Mouse (Mus musculus): ENCODE results near the gene Gm49711. TPM values are rescaled to one million over a fixed set of nuclear protein-coding genes. Genes with fewer than 3 reads are reported as not detected.
"Not testable (repeated sequence)": the region's sequence is repeated elsewhere in the genome, so short reads cannot be mapped to it uniquely, and the experiment has no call there.

The Gm49711 gene
- polyA plus RNA-seq, 1 experiment from 2014 or later = not detected

DNA sequence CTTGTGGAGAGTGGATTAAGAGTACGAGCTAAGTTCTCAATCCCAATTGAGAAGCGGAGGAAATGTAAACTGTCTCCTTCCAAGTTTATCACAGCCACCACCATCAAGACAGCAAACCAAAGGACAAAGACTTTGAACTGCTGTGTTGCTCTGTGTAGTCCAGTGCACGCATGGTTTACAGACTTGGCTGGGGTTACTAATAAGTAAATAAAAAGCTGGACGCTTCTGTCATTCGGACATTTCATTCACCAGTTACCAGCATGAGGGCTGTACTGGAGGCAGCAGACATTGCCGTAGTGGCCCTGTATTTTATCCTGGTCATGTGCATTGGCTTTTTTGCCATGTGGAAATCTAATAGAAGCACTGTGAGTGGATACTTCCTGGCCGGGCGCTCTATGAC, 18.7 kb downstream of the Gm49711 start:
- Histone ChIP-seq H3K4me2 (no peak overlapping the region), H3K27me3 (replicated peaks) (no peaks in the 10 kb centered on the region), H3K9me3 (replicated peaks) (no peaks in the 10 kb centered on the region), H3K36me3 (peaks cover 33% of the 10 kb centered on the region), H3K9ac (no peak overlapping the region), H3K27ac (no peak overlapping the region), H3K4me3 (no peak overlapping the region), H3K4me1 (no peaks in the 10 kb centered on the region)
- ATAC-seq = no peak
- 87% methylated on average over 8 of the region's 8 CpGs for WGBS (ENCODE audit: insufficient replicate concordance)

DNA sequence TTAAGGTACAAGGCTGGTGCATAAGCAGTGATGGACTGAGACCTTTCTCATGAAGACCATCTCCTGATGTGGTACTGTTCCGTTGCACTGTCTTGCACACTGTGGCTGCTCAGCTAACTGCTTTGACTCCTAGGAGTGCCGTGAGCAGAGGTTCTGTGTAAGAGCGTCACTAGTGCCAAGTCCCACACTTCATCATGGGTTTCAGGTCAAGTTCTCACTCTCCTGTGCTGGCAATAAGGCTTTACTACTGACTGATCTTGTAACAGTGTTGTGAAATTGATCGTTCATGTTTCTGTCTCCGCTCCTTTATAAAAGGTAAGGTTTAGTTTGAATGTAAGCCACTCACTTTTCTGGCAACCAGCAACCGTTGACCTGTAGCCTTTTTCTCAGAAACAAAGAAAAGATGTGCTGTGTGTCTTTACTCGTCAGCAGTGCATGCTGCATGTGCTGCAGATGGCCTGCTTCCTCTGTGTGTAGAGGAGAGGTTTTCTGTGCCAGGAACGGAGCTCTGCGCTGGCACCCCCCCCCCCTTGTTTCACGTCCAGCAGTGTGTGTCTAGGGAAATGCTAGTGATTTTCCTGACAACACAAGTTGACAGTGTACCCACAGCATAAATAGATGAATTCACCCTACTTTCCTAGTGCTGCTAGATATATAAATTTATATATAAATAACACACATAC, 25.8 kb downstream of the Gm49711 start:
- Histone ChIP-seq H3K4me3 (no peak overlapping the region), H3K9ac (no peak overlapping the region), H3K4me2 (no peak overlapping the region), H3K36me3 (peaks cover 11% of the 10 kb centered on the region), H3K27ac (no peak overlapping the region), H3K4me1 (no peaks in the 10 kb centered on the region), H3K9me3 (replicated peaks) (no peaks in the 10 kb centered on the region), H3K27me3 (replicated peaks) (no peaks in the 10 kb centered on the region)
- WGBS (ENCODE audit: insufficient replicate concordance) = 79% methylated on average over 10 of the region's 10 CpGs
- ATAC-seq = no peak

DNA sequence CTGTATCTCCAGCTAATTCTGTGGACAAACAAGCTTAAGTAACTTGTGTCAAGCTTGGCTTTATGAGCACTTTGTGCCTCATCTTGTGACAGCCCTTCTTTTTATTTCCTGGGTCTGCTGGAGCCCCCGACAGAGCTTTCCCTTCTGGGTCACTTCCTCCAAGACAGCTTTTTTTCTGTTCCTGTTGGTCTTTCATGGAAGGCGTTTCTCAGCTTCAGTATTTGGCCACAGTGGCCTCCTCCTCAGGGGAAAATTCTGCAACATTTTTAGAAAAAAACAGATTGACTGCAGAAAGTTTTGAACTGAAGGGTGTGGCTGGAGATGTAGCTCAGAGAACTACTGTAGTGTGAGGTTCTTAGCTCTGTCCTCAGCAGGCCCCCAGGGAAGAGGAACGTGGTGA, 31.1 kb downstream of the Gm49711 start:
- H3K9me3 ChIP-seq (replicated peaks) = no peaks in the 10 kb centered on the region

DNA sequence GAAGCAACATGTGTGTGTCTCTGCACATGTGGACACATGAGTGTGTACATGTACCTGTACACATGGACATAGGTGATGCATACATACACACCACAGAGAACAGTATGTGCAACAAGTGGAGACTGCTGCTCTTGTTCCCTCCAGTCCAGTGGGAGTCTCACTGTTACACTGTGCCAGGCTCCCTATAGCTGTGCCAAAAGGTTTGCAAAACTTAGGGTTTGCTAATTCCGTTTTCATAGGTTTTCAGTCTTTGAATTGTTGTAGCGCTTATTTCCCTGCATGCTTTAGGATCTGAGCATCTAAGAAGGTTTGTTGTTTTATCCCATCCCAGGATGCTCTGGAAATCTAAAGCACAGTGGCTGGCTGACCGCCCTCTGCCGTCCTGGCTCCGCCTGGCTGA, 33.8 kb downstream of the Gm49711 start:
- no peak for ATAC-seq
- no peak overlapping the region for H3K4me2 ChIP-seq

More for the DNA sequence above, 31.1 kb downstream of the Gm49711 start:
- WGBS (ENCODE audit: insufficient replicate concordance) = 42% methylated on average over 3 of the region's 3 CpGs
- Histone ChIP-seq H3K9ac (no peak overlapping the region), H3K4me3 (no peak overlapping the region), H3K4me2 (no peak overlapping the region), H3K27me3 (replicated peaks) (no peaks in the 10 kb centered on the region), H3K4me1 (no peaks in the 10 kb centered on the region; the same call in 1 of the 2 replicates), H3K27ac (no peak overlapping the region), H3K36me3 (no peaks in the 10 kb centered on the region)
- ATAC-seq = no peak

DNA sequence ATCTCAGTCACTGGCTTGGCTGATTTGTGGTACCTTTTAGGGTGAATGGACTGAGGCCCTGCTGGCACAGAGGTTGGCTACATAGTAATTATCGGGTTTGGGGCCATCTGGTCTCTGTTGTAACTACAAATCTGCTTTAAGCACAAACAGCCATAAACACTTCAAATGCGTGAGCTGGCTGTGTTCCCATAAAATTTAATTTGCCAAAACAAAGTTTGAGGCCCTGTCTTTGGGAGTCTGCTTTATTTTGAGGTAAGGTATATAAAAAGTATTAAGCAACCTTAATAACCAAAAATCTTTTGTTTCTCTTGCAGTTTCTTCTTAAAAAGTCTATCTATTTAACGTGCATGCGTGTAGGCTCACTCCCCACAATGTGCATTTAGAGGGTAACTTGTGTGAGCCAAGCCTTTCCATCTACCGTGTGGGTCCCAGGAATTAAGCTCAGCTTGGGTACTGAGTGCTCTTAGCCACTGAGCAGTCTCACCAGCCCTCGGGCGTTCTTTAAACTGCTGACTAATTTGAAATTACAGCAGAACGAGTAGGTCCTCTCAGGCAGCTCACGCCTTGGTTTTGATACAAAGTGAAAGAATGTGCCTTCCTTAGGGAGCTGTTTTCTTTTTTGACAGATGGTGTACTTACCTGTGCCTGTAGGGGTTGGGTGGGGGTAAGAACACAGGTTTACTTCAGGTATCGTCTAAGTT, 40.4 kb downstream of the Gm49711 start:
- Histone ChIP-seq H3K9me3 (replicated peaks) (no peaks in the 10 kb centered on the region), H3K4me1 (no peaks in the 10 kb centered on the region), H3K9ac (no peak overlapping the region), H3K36me3 (peaks cover 21% of the 10 kb centered on the region), H3K27me3 (replicated peaks) (no peaks in the 10 kb centered on the region), H3K4me2 (no peak overlapping the region), H3K4me3 (no peak overlapping the region), H3K27ac (no peak overlapping the region)
- 75% methylated on average over 10 of the region's 10 CpGs for WGBS (ENCODE audit: insufficient replicate concordance)
- no peak for ATAC-seq

More for the DNA sequence above, 33.8 kb downstream of the Gm49711 start:
- 80% methylated on average over 5 of the region's 5 CpGs for WGBS (ENCODE audit: insufficient replicate concordance)
- Histone ChIP-seq H3K4me1 (no peaks in the 10 kb centered on the region; the same call in 1 of the 2 replicates), H3K27ac (no peak overlapping the region), H3K4me3 (no peak overlapping the region), H3K9ac (no peak overlapping the region), H3K27me3 (replicated peaks) (no peaks in the 10 kb centered on the region), H3K36me3 (no peaks in the 10 kb centered on the region; the same call in 1 of the 2 replicates), H3K9me3 (replicated peaks) (no peaks in the 10 kb centered on the region)

DNA sequence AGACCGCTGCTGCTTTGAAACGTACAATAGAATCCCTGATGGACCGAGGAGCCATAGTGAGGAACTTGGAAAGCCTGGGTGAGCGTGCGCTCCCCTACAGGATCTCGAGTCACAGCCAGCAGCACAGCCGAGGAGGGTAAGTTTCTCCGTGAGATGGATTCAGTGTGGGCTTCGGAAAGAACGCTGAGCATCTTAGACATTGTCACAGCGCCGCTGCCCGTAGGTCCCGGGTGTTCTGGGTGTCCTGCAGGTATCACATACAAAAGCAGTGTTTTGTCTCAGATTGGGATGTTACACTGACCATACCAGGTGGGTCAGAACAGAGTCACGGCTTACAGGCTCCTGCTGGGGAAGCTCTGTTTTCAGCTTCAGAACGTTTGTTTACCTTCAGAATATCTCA, 41.5 kb downstream of the Gm49711 start:
- Histone ChIP-seq H3K4me2 (no peak overlapping the region), H3K4me1 (no peaks in the 10 kb centered on the region), H3K36me3 (peaks cover 21% of the 10 kb centered on the region), H3K27ac (no peak overlapping the region), H3K27me3 (replicated peaks) (no peaks in the 10 kb centered on the region), H3K9me3 (replicated peaks) (no peaks in the 10 kb centered on the region), H3K9ac (no peak overlapping the region), H3K4me3 (no peak overlapping the region)
- ATAC-seq = no peak
- WGBS (ENCODE audit: insufficient replicate concordance) = 79% methylated on average over 16 of the region's 16 CpGs

DNA sequence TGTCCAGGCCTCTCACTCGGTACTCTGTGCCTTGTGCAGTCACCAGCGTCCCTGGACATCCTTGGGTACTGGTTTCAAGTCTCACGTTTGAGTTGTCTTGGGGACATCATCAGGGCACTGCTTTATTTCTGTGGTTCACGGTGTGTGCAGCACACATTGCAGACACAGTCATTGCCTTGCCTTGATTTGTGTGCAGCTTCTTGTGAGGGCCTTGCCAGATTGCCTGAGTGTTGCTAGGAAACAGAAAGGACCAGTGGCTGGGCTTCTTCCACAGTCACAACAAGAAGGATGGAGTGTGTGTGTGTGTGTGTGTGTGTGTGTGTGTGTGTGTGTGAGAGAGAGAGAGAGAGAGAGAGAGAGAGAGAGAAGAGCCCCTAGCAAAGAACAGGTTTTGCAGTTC, 42.0 kb downstream of the Gm49711 start:
- Histone ChIP-seq H3K9me3 (replicated peaks) (no peaks in the 10 kb centered on the region), H3K4me2 (no peak overlapping the region), H3K27ac (no peak overlapping the region), H3K9ac (no peak overlapping the region), H3K27me3 (replicated peaks) (no peaks in the 10 kb centered on the region), H3K4me3 (no peak overlapping the region), H3K36me3 (peaks cover 21% of the 10 kb centered on the region), H3K4me1 (no peaks in the 10 kb centered on the region)
- 83% methylated on average over 4 of the region's 4 CpGs for WGBS (ENCODE audit: insufficient replicate concordance)
- ATAC-seq = no peak

DNA sequence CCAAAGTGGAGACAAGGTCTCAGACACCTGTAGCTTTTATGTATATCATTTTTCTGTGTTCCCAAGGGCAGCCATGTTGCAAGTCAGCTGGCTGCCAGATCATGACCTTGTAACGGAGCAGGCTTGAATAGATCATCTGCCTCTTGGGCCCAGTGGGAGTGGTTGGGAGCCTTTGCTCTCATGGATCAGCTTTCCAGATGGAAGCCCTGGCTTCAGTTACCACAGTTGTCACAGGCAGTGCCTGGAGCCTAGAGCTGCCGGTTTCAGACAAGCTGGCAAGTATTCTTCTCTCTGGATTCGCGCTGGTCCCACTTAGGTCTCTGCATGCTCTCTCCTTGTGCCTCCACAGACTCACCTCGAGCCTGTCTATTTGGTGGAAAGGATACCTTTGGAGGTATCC, 44.0 kb downstream of the Gm49711 start:
- H3K36me3 ChIP-seq = peaks cover 21% of the 10 kb centered on the region
- H3K4me1 ChIP-seq = no peaks in the 10 kb centered on the region
- H3K4me2 ChIP-seq = no peak overlapping the region
- WGBS (ENCODE audit: insufficient replicate concordance) = 75% methylated on average over 5 of the region's 5 CpGs
- H3K9me3 ChIP-seq (replicated peaks) = no peaks in the 10 kb centered on the region
- H3K27ac ChIP-seq = no peak overlapping the region
- no peaks in the 10 kb centered on the region for H3K27me3 ChIP-seq (replicated peaks)
- no peak for ATAC-seq
- no peak overlapping the region for H3K4me3 ChIP-seq
- H3K9ac ChIP-seq = no peak overlapping the region

DNA sequence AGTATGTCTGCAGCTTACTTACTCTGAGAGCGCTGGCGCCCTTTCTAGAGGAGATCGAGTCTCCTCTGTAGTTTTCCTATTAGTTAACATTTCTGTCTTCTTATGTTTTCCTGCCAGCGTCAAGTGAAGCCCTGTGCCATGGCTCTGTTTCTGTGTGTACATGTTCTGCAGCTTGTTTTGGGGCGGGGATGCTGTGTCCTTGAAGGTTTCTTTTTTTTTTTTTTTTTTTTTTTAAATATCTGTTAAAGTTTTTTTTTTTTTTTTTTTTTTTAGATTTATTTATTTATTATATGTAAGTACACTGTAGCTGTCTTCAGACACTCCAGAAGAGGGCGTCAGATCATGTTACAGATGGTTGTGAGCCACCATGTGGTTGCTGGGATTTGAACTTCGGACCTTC, 44.8 kb downstream of the Gm49711 start:
- H3K27ac ChIP-seq = not testable (repeated sequence)

DNA sequence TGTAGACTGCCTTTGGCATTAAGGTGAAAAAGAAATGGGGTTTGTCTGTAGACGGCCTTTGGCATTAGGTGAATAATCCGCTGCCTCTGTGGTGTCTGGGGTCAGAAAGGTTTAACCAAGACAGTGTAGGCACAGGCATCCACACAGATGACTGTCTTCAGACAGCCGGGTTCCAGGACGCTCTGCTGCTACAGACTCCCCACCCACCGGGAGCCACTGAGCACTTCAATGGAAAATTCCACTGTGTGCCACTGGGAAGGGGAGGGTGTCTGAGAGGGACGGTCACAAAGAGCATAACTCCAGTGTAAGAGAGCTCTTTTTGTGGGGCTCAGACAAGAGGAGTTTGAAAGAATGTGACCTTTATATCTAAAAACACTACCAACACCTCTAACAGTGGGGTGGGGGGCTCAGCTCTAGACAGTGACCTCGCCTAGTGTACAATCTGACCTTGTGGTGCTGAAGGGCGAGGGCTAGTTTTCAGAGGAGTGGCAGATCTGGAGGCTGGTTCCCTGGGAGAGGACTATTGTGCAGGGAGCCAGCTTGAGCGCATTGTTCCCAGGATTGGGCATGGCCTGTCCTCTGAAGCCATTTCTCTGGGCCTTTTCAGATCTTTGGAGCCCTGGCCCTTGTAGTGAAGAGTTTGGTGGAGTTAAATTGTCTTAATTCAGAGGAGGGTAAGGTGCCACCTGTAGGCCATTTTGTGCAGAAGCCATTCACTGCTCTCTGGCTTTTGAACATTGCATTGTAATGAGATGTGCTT, 45.6 kb downstream of the Gm49711 start:
- Histone ChIP-seq H3K4me1 (no peaks in the 10 kb centered on the region), H3K4me2 (no peak overlapping the region), H3K27me3 (replicated peaks) (no peaks in the 10 kb centered on the region), H3K4me3 (no peak overlapping the region), H3K27ac (no peak overlapping the region), H3K36me3 (peaks cover 21% of the 10 kb centered on the region), H3K9me3 (replicated peaks) (no peaks in the 10 kb centered on the region), H3K9ac (no peak overlapping the region)
- no peak for ATAC-seq
- WGBS (ENCODE audit: insufficient replicate concordance) = 68% methylated on average over 9 of the region's 9 CpGs

More for the DNA sequence above, 44.8 kb downstream of the Gm49711 start:
- WGBS (ENCODE audit: insufficient replicate concordance) = 77% methylated on average over 6 of the region's 7 CpGs
- not testable (repeated sequence) for H3K27me3 ChIP-seq (replicated peaks); H3K9ac ChIP-seq; H3K4me3 ChIP-seq; ATAC-seq; H3K4me2 ChIP-seq; H3K9me3 ChIP-seq (replicated peaks); H3K4me1 ChIP-seq
- peaks cover 21% of the 10 kb centered on the region for H3K36me3 ChIP-seq

DNA sequence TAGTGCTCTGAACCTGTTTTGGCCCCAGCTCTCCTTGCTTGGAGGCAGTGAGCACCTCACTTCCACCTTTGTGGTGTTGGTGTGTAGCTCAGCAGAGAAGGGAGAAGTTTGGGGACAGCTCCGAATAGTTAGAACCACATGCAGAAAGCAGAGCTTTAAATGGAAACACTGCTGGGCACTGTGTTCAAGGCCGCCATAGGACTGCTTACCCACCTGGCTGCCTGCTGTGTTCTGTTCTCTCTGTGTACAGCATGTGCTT, 46.1 kb downstream of the Gm49711 start:
- no peak for ATAC-seq
- H3K4me3 ChIP-seq = no peak overlapping the region
- no peak overlapping the region for H3K27ac ChIP-seq
- WGBS (ENCODE audit: insufficient replicate concordance) = 76% methylated on average over 2 of the region's 2 CpGs
- no peaks in the 10 kb centered on the region for H3K4me1 ChIP-seq
- no peaks in the 10 kb centered on the region for H3K27me3 ChIP-seq (replicated peaks)
- no peak overlapping the region for H3K4me2 ChIP-seq
- peaks cover 21% of the 10 kb centered on the region for H3K36me3 ChIP-seq
- no peaks in the 10 kb centered on the region for H3K9me3 ChIP-seq (replicated peaks)
- no peak overlapping the region for H3K9ac ChIP-seq

DNA sequence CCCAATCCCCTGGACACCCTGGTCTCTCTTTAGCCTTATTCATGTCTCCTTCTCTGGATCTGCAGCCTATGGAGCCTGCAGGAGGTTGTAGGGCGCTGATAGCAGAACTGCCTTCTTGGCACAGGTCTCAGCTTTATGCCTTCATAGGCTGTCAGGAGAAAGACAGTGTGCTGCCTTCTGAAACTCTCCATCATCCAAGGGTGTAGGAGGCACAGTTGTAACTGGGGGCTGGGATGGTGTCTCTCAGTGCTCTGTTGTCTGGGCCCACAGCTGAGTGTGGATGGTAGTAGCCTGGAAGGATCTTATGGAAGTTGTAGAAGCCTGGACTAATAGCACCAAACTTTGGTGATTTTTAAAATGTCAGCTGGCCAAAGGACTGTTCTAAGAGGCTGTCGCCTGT, 46.8 kb downstream of the Gm49711 start:
- Histone ChIP-seq H3K36me3 (peaks cover 16% of the 10 kb centered on the region), H3K27me3 (replicated peaks) (no peaks in the 10 kb centered on the region), H3K4me1 (no peaks in the 10 kb centered on the region), H3K27ac (no peak overlapping the region), H3K9me3 (replicated peaks) (no peaks in the 10 kb centered on the region), H3K4me2 (no peak overlapping the region), H3K9ac (no peak overlapping the region), H3K4me3 (no peak overlapping the region)
- WGBS (ENCODE audit: insufficient replicate concordance) = 77% methylated on average over 2 of the region's 2 CpGs
- ATAC-seq = no peak
